Mouse (Mus musculus) layer of hippocampus, adult 9-10 months (tissue): Measurements from ENCODE around the gene C3.
A peak's percentile ranks its signal among the peaks of the same experiment; 100 is the strongest.

ENCODE experiments used
- DNase-seq: peaks from one replicate; pipeline ENCODE4 v3.0.0; 2022; ENCODE audit warnings: low spot score

C3 gene

DNA sequence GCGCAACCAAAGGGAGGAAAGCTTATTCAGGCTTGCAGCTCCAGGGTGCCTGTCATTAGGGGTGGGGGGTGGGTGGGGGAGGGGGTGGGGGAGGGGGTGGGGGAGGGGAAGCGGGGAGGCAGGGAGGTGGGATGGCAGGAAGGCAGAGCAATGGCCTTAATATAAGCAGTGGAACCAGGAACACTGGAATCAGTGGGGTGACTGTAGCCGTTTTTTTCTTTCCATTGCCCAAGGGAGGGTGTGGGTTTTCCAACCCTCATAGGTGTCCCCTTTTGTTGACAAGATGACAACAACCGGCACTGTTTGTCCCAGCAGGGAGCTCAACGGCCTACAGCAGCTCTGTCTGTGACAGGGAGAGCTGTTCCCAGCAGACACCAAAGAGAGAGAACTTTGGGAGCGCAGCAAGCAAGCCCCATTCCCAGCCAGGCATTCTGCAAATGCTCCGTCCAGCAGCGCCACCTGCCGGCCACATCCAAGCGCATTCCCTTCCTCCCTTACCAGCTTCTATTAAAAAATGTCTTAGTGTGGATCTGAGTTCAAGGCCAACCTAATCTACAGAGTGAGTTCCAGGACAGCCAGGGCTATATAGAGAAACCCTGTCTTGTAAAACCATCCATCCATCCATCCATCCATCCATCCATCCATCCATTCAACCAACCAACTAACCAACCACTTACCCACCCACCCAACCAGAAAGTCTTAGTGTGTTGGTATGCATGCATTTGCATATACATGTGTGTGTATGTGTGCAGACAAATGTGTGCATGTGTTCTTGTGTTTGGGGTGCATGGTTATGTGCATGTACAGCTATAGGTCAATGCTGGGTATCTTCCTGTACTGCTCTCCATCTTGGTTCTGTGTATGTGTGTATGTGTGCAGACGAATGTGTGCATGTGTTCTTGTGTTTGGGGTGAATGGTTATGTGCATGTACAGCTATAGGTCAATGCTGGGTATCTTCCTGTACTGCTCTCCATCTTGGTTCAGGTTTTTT lies 60.8 kb downstream of the C3 start:
- peak; percentile 83 for DNase-seq
